Mouse (Mus musculus): ENCODE measurements around the gene Slc51b.

- no peak for TF ChIP-seq CTCF (conservative IDR thresholded peaks at IDR 0.05 in 1 of 2, IDR thresholded peaks at IDR 0.05 in 1 of 2; ENCODE audit: low read depth in 2 of 2, low read length in 2 of 2)
- no peak for TF ChIP-seq POLR2AphosphoS2 (IDR thresholded peaks at IDR 0.05; ENCODE audit: low read depth, low read length)
- no peak for TF ChIP-seq HCFC1 (IDR thresholded peaks at IDR 0.05; ENCODE audit: low read depth, low read length)
- TF ChIP-seq ZC3H11A (IDR thresholded peaks at IDR 0.05; ENCODE audit: low read depth, low read length), result no peak
- TF ChIP-seq SMC3 (IDR thresholded peaks at IDR 0.05; ENCODE audit: low read depth, low read length), result no peak
- no peak for TF ChIP-seq POLR2A (IDR thresholded peaks at IDR 0.05; ENCODE audit: low read depth, low read length)
- TF ChIP-seq MXI1 (IDR thresholded peaks at IDR 0.05; ENCODE audit: low read depth, low read length), result no peak
- TF ChIP-seq IRF4 (IDR thresholded peaks at IDR 0.05; ENCODE audit: low read depth, low read length), result no peak
- TF ChIP-seq USF1 (IDR thresholded peaks at IDR 0.05; ENCODE audit: low read depth, low read length), result no peak
- TF ChIP-seq RCOR1 (conservative IDR thresholded peaks at IDR 0.05; ENCODE audit: low read depth, low read length), result no peak
- TF ChIP-seq UBTF (IDR thresholded peaks at IDR 0.05; ENCODE audit: low read depth, low read length), result no peak
- no peak for TF ChIP-seq TCF12 (IDR thresholded peaks at IDR 0.05; ENCODE audit: low read depth, low read length)
These were observed 12.4 kb downstream of the Slc51b start for GRCm38 (mm10) chr9:65410378-65410777.
